Mouse (Mus musculus) bone marrow, adult 2 months (tissue): ENCODE results near the gene Fgf18.

Experiments
- CTCF ChIP-seq: fragments of 200-500 bp; IDR thresholded peaks from 2 replicates; pipeline ENCODE4 v1.5.1; 2011; ENCODE audit warnings: low read length, control low read depth; ENCODE audit not compliant: control insufficient read depth, insufficient read depth
- POLR2A ChIP-seq: fragments of 200-500 bp; IDR thresholded peaks from 2 replicates; pipeline ENCODE4 v1.6.1; 2011; ENCODE audit warnings: low read depth, mild to moderate bottlenecking, control low read depth, low read length, borderline replicate concordance; ENCODE audit not compliant: control insufficient read depth

- TF ChIP-seq CTCF (no peak), POLR2A (no peak)
Measured at GRCm38 (mm10) chr11:33080046-33080808, 67.0 kb downstream of the Fgf18 start.
